Mouse (Mus musculus): ENCODE data around the gene Wnt5a.

- no peak for TF ChIP-seq POLR2A (IDR thresholded peaks at IDR 0.05; ENCODE audit: insufficient read depth, low read length)
- no peak for TF ChIP-seq EP300 (IDR thresholded peaks at IDR 0.05; ENCODE audit: insufficient read depth, low read depth, low read length)
- TF ChIP-seq CTCF (IDR thresholded peaks at IDR 0.05; ENCODE audit: low read depth, low read length) = no peak
Measured at GRCm38 (mm10) chr14:28542117-28542741, 37.7 kb downstream of the Wnt5a start.
